Mouse (Mus musculus) heart, postnatal 14 days (tissue): ENCODE measurements around the gene Ptprn. TPM values are rescaled to one million over a fixed set of nuclear protein-coding genes. Genes with fewer than 3 reads are reported as not detected.

ENCODE experiments used
- DNase-seq, 2 experiments: peaks; one replicate each; pipeline ENCODE4 v3.0.0; 2021 to 2022
- intact Hi-C: fragments of 180-260 bp; cut with DNase I; formaldehyde crosslinking; loops from one replicate; pipeline ENCODE4 v1.15.1; 2025
- total RNA-seq, 2 experiments: library from RNA; stranded (reverse); gene quantifications; 2 replicates each; pipeline ENCODE4 v1.2.3; 2021

The Ptprn gene
- total RNA-seq, 2 experiments from 2014 or later = 0.44 to 0.60 TPM

- intact Hi-C loops = no loop called here
- no peak for DNase-seq
Observed at GRCm38 (mm10) chr1:75229158-75229557, 35.1 kb downstream of the Ptprn start.

- no peak for DNase-seq
- intact Hi-C loops = no loop called here
Observed at GRCm38 (mm10) chr1:75227653-75228052, 36.6 kb downstream of the Ptprn start.

- intact Hi-C loops = no loop called here
Observed at GRCm38 (mm10) chr1:75226138-75226537, 38.2 kb downstream of the Ptprn start.

GRCm38 (mm10) chr1:75225473-75225872, 38.8 kb downstream of the Ptprn start:
- intact Hi-C loops = no loop called here
- DNase-seq = no peak

More at GRCm38 (mm10) chr1:75226138-75226537, 38.2 kb downstream of the Ptprn start:
- no peak for DNase-seq

GRCm38 (mm10) chr1:75223532-75223931, 40.8 kb downstream of the Ptprn start:
- intact Hi-C loops = no loop called here
- DNase-seq = no peak

GRCm38 (mm10) chr1:75222926-75223325, 41.4 kb downstream of the Ptprn start:
- intact Hi-C loops = no loop called here
- no peak for DNase-seq

GRCm38 (mm10) chr1:75221538-75221937, 42.8 kb downstream of the Ptprn start:
- DNase-seq = no peak
- intact Hi-C loops = no loop called here

- intact Hi-C loops = no loop called here
- DNase-seq = peak in 1 of 2 experiments; percentile 32
Observed at GRCm38 (mm10) chr1:75219531-75219930, 44.8 kb downstream of the Ptprn start, which contains the start of gene Tuba4a. Tuba4a (minus strand) TSS chr1:75219865.

- peak; percentile 84 to 91 for DNase-seq
- intact Hi-C loops = no loop called here
Observed at GRCm38 (mm10) chr1:75219078-75219477, 45.2 kb downstream of the Ptprn start.

- intact Hi-C loops = no loop called here
- DNase-seq = peak; percentile 70 to 80
Observed at GRCm38 (mm10) chr1:75218227-75219001, 45.9 kb downstream of the Ptprn start.

- intact Hi-C loops = no loop called here
- DNase-seq = no peak
Observed at GRCm38 (mm10) chr1:75217893-75218226, 46.4 kb downstream of the Ptprn start.

GRCm38 (mm10) chr1:75216797-75217585, 47.3 kb downstream of the Ptprn start:
- intact Hi-C loops = no loop called here
- DNase-seq = peak; percentile 56 to 75

- no peak for DNase-seq
- intact Hi-C loops = no loop called here
Observed at GRCm38 (mm10) chr1:75215785-75216184, 48.5 kb downstream of the Ptprn start.

GRCm38 (mm10) chr1:75214886-75215285, 49.4 kb downstream of the Ptprn start:
- intact Hi-C loops = no loop called here
- peak; percentile 67 to 81 for DNase-seq

- intact Hi-C loops = no loop called here
- no peak for DNase-seq
Observed at GRCm38 (mm10) chr1:75214442-75214841, 49.9 kb downstream of the Ptprn start.

- no peak for DNase-seq
- intact Hi-C loops = no loop called here
Observed at GRCm38 (mm10) chr1:75213096-75213495, 51.2 kb downstream of the Ptprn start.

GRCm38 (mm10) chr1:75212542-75212941, 51.8 kb downstream of the Ptprn start:
- DNase-seq = no peak
- intact Hi-C loops = no loop called here

GRCm38 (mm10) chr1:75211141-75211708, 53.1 kb downstream of the Ptprn start:
- intact Hi-C loops = loop anchor here (2.0 kb wide), 1 partner anchor 18 kb away; the partner anchor contains the start of genes Ankzf1 and Atg9a
- no peak for DNase-seq

GRCm38 (mm10) chr1:75210136-75211087, 53.9 kb downstream of the Ptprn start, which contains the start of the genes Glb1l and Stk16:
Glb1l (minus strand) TSS chr1:75210813.
Stk16 (plus strand) TSS chr1:75210838.
- intact Hi-C loops = loop anchor here (2.0 kb wide), 1 partner anchor 18 kb away; the partner anchor contains the start of genes Ankzf1 and Atg9a
- peak; percentile 95 to 98 for DNase-seq
